Mouse (Mus musculus) left cerebral cortex, postnatal 36 days (tissue): ENCODE results near the gene Kif11. TPM values are rescaled to one million over a fixed set of nuclear protein-coding genes. Genes with fewer than 3 reads are reported as not detected.

Experiments used
- DNase-seq, 2 experiments: peaks; one replicate each; pipeline ENCODE4 v3.0.0; 2021 to 2022; ENCODE audit warnings: low spot score in 2 of 2, mixed read lengths in 1 of 2
- intact Hi-C: fragments of 180-260 bp; cut with DNase I; formaldehyde crosslinking; loops from one replicate; pipeline ENCODE4 v1.15.1; 2025
- total RNA-seq, 2 experiments: library from RNA; stranded (reverse); gene quantifications; 2 replicates each; pipeline ENCODE4 v1.2.3; 2021

Kif11 gene
- total RNA-seq, 2 experiments from 2014 or later = 1.1 TPM

DNA sequence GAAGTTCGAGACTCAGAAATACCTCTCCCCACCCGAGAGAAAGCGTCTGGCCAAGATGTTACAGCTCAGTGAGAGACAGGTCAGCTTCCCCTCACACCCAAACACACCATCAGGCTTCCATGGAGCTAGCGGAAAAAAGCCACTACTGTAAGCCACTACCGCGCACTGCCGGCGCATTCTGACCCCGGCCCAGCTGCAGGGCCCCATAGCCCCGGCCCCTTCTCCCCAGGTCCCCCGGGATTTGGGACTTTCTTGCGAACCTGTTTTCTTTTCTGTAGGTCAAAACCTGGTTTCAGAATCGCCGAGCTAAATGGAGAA is 61.0 kb downstream of the Kif11 start:
- intact Hi-C loops = no loop called here
- no peak for DNase-seq

DNA sequence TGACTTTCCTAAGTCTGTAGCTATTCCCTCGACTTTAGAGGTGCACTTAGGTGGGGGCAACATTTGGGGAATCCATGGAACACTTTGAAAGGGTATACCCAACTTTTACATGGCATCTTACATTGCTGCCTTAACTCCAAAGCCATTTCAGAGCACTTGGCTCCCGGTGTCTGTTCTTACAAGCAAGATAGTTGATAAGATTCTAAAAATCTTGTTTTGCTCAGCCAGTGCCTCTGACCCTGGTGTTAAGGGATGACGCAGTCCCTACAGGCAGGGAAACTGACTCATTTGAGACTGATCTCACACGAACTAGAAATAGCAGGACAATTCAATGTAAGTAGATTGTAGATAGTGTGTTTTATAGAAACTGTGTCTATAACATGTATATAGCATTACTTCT is 64.0 kb downstream of the Kif11 start:
- intact Hi-C loops = no loop called here
- no peak for DNase-seq

DNA sequence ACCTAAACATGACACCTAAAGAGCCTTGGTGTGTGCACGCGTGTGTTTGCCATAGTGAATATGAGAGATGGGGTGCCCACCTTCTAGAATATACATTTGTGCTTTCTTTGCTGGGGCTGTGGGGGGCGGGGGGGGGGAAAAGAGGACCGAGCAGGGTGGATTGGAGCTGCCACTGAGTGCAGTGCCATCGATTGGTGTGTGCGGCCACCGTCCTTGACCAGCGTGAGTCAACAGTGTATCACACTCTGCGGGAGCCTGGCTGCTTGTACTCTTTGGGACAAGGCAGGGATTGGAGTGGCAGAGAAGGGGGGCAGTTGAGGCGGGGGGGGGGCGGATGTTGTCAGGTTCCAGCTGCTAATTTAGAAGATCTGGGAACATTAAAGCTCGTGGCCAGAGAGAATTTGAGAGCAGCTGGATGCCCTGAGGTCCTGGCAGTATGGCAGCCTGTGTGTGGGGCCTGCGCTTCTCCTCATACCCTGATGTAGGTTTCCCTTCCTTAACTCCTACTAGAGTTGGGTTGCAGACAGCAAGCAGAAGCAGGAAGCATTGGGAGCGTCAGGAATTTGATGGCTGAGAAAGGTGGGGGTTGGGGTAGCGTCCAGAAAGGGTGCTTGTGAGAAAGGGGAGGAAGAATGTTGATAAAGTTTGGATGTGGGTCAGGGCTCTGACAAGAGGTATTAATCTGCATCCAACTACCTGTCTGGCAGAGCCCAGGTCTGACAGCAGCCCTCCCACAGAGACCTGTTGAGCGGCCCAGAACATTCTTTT is 64.7 kb downstream of the Kif11 start:
- no peak for DNase-seq
- intact Hi-C loops = no loop called here

DNA sequence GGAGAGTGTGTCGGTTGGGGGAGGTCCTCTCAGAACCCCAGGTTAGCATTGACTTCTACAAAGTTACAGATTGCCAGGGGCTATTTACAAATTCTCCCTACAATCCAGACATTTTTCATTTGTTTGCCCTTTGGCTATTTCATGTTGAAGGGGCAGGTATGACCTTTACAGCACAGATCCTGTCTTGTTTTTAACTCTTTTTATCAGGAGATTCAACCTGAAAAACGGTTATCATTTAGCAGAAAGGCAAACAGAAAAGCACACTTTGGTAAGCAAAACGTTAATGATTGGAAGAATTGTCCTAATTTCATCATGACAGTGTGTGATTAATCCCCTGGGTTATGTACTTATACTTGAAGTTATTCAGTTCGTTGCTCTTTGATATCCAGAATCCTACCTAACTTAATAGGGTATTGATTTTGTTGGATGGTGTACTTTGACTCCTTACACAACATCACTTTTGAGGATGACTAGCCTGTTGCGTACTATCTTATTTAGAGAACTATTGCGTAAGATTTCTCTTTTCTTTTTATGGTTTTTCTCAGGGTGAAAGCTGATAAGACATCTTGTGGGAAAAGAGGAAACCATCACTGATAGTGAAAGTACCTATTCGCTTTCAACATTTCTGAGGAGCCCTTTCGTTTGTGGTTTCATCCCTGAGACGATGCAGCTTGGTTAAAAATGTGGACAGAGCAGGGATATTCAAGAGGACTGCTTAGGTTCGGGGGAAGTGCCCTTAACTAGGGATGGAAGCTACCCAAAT is 66.5 kb downstream of the Kif11 start:
- intact Hi-C loops = no loop called here
- no peak for DNase-seq

DNA sequence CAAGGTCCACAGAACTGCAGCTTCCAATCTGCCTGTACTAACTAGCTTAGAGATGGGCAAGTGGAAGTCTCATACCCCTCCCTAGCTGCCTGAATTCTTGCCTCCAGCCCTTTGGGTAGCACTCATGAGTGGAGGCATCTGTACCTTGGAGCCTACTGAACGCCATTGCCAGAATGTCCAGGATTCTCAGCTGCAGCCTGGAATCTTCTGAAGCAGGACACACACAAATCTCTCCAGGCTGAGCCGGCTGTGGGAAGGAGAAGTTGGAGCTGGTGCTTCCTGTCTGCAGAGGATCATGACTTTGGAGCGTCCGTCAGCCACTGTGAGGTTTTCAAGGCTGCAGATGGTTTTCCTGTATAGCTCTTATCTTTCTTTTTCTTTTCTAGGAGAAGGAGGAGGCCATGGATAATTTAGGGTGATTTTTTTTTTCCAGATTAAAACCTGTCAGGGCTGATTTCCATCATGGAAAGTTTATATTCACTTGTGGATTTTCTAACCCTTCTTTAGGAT is 67.5 kb downstream of the Kif11 start:
- intact Hi-C loops = no loop called here
- no peak for DNase-seq

DNA sequence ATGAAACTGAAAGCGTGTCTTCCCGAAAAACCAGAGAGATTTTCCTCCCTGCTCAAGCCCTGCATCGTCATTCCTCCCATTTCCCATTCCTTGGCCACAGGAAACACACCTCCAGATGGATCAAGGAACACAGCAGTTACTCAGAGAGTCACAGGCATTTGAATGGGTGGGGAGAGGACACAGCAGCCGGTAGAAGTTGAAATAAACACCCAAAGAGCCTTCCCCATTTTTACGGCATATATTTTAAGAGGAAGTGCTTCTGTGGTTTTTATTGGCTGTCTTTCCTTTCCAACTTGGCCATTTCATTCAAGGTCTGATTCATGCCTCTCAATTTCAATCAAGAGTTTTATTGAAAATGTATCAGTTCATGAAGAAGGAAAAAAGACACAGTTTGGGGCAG is 72.0 kb downstream of the Kif11 start:
- intact Hi-C loops = no loop called here
- DNase-seq = no peak

DNA sequence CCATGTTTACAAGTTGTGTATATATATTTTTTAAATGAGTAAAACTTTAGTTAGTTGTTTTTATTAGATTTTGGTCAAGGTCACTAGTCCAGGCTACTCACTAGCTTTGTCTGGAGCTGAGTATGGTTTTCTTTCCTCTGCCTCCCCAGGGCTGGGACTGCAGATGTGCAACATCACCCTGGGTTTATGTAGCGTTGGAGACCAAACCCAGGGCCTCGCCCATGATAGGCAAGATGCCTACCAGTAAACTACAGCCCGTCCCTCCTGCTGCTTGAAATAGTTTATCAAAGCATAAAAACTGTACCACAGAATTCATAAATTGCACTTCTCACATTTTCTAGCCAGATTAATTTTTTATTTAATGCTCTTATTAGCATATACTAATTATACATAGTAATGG is 73.0 kb downstream of the Kif11 start:
- no peak for DNase-seq
- intact Hi-C loops = no loop called here

DNA sequence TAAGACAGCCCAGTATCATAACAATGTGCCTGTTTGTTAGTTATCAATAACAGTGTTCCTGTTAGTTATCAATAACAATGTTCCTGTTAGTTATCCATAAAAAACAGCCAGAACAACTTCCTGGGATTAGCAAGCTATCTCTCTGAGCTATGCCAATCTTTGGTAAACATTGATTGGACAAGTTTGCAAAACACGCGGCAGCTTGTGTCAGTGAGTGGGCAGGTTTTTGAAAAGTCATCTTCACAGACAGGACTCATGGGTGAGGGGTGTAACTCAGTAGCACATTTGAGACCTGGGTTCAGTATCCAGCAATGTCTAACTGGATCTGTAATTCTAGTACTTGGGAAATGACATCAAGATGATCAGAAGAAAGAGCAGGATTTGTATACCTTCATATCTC is 79.3 kb downstream of the Kif11 start:
- intact Hi-C loops = no loop called here
- DNase-seq = no peak

DNA sequence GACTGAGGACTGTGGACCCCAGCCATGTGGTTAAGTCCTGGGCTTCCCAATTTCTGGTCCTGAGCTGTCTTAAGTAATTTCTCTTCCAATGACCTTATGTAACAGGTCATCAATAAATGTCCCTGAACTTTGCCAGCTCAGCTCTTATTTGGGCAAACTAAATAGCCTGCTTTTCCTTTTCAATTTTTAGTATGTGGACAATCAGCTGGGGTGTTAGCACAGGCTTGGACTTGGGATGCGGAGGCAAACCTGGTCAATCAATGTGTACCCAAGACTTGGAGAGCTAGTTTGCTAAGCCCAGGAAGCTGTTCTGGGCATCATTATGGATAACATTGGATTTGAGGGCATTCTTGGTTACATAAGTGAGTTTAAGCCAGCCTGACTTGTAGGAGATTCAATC is 79.8 kb downstream of the Kif11 start:
- no peak for DNase-seq
- intact Hi-C loops = no loop called here

DNA sequence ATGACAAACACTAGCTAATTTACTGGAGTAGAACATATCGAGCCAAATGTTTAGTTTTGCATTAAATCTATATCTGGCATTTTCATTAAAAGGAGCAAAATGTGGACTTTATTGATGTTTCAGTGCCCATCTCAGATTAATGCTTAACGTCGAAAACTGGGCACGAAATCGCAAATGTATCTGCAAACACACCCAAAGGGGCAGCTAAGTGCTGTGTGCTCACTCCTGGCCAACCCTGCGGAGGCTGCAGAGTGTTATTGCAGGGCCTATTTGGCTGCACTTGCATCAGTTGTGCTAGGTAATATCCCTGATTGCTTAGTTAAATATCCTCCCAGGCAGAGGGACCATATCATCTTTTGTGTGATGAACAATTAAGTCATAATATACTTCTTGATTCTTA is 81.8 kb downstream of the Kif11 start:
- no peak for DNase-seq
- intact Hi-C loops = no loop called here

DNA sequence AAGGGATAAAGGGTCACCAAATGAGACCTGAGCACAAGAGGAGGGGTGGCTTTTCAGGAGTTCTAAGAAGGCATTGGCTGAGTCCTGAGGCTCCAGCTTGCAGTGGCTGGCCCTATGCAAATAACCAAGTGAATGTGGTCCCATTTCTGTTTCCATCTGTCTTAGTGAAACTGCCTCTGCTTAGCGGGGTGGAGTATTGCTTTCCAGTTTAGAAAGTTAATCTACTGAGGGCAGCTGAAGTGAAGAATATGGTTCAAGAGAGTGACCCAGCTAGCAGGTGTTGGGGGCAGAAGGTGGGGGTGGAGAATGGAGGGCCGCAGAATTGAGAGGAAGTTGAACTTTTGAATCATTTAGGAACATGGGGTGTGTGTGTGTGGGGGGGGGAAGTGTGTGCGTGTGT is 90.2 kb downstream of the Kif11 start:
- no peak for DNase-seq
- intact Hi-C loops = no loop called here

DNA sequence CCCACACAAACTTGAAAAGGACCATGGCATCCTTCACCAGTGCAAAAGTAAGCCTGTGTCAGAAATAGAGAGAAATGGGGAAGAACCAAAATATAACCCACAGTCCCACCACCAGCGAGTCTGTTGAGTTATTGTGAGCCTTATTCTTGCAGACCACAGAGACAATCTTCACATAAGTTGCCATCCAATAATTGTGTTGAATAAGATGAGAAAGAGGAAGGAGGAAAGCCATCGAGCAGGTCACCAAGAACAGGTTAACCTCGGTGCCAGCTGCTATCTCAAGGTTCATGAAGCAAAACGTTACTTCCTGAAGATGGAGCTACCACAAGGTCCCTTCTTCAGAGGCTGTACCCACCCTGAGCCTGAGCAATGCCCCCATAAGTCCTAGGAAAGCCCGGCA is 90.8 kb downstream of the Kif11 start:
- DNase-seq = no peak
- intact Hi-C loops = no loop called here

DNA sequence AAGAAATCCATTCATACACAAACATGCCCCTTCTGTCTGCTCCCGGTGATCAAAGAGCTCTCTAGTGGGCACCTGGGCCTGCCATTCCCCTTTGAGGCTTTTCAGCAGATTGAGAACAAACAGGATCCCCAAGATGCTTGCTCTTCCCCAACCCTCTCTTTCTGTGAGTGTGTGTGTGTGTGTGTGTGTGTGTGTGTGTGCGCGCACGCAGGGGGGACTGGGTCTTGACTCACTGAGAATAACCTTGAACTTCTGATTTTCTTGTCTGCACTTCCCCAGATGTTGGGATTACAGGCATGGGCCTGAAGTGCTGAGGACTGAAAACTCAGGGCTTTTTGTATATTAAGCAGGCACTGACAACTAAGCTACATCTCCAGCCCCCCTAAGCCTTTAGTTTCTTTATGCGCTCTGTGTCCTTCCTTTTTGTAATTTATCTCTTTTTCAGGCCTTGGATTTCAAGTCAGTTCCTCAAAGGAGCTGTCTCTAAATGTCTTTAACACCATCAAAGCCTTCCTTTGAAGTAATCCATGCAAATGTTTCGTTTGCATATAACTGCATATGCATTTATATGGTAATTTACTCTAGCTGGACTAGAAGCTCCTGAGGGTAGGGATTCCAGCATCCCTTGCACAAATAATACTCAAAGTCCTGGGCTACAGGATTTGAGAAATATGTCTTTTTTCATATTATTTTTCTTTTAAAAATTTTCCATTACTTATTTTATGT is 92.8 kb downstream of the Kif11 start:
- no peak for DNase-seq

More for the DNA sequence above, 92.8 kb downstream of the Kif11 start:
- intact Hi-C loops = no loop called here

Other genes starting within 250 kb of the Kif11 start
- 10 to 100 TPM; 90.5 to 93.5 TPM for gene March5, start 168.9 kb upstream of the Kif11 start, total RNA-seq
- gene Cpeb3, start 167.8 kb upstream of the Kif11 start, total RNA-seq = 100 to 1,000 TPM in 1 of 2 experiments, 10 to 100 TPM in 1; 79.8 to 104 TPM
- gene Ide, start 38.6 kb upstream of the Kif11 start, total RNA-seq = 10 to 100 TPM; 34.1 to 37.4 TPM
- gene Hhex, start 58.4 kb downstream of the Kif11 start, total RNA-seq = 1 to 10 TPM; 2.4 to 3.4 TPM
- 10 to 100 TPM; 42.3 to 43.9 TPM for gene Exoc6, start 174.0 kb downstream of the Kif11 start, total RNA-seq